Mouse (Mus musculus) left cerebral cortex, adult 11 months (tissue): ENCODE measurements around the gene Aurkb.

ENCODE experiments used
- DNase-seq: peaks from one replicate; pipeline ENCODE4 v3.0.0; 2022; ENCODE audit warnings: low spot score

The Aurkb gene

DNA sequence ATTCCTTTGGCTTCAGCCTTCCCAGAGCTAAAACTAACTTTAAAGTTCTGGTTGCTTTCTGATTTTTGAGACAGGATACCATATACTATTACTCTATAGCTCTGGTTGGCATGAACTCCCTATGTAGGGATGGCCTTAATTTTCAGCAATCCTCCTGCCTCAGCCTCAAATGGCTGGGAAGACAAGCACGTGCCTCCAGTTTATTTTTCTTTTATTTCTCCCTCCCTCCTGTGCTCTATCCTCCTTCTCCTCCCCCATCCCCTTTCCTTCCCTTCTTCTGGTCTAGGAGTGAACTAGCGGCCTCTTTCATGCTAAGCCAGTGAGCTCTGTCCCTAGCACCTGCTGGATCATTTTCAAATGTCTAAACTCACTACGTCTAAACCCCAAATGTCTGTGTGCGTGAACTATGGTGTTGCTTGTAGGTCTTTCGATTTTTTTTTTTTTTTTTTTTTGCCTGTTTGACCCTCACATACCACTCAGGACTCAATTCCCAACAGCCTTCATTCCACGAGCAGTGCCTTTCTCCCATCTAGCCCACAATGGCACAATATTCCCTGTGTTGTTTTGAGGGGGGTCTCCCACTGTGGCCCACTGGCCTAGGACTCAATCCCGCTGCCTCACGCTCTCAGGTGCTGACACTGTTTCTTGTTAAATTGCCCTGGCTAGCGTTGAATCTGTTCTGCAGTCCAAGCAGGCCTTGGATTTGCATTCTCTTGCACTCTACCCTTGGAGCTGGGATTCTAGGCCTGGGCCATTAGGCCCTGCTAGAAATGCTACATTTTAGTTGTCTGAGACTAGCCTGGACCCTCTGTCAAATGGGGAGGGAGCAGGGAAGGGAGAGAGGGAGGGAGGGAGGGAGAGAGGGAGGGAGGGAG, 19.0 kb downstream of the Aurkb start:
- no peak for DNase-seq

- DNase-seq = no peak
Observed at GRCm38 (mm10) chr11:69065394-69065925, 20.0 kb downstream of the Aurkb start.

DNA sequence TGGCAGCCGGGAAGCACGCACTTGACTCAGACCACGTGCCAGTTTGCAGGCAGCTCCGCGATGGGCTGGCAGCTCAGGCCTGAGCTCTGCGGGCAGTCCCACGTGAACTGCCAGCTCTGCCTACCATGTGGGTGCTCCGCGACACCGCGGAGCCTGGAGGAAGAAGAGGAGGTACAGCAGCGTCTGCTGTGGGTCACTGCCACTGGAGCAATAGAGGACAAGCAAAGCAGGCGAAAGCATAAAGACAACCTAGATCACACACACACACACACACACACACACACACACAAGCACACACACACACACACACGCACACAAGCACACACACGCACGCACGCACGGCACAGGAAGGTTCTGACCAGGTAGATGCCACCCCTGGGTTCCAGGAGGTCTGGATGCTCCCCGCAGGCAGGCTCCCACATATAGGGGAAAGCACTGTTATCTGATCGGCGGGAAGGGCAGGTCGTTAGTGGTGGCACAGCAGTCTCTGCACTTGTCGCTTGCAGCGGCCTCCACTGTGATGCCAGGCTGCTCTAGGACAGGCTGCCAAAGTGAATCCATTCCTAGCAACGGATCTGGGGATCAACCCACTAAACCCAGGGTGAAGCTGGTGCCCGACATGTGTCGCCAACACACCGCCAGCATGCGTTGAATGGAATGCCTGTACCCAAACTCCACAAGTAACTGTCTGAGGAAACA, 20.9 kb downstream of the Aurkb start:
- DNase-seq = no peak

DNA sequence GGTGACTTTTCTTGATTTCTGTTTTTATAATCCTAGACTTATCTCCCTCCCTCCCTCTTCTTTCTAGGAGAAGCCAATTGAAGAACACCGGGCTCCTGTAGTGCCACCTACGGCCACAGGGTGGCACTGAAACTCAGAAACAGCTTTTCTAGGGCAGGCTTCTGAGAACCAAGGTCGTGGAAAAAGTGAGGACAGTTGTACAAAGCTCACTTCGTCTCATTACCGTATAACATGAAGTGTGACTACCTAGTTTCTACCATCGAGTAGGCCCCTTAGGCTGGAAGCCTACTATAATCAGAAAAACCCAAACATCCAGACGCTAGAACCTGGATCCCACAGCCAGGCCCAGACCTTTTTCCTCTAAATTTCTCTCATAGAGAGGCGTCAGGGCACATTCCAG, 21.5 kb downstream of the Aurkb start:
- no peak for DNase-seq

DNA sequence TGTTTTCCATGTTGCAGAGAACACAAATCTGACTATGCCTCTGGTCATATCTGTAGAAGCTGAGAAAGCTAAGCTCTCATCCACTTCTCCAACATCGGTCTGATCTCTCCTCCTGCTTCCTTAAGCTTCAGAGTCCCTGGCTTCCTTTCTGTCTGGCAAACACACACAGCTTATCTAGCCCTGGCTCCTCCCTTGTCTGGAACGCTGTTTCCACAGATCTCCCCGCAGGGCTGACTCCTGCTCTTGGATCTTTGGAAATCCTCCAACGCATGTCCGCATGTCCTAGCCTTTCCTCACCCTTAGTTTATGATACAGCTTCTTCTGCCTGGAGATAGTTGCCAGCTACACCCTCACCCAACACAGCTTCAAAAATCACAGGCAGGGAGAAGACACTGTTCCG, 22.2 kb downstream of the Aurkb start:
- no peak for DNase-seq

DNA sequence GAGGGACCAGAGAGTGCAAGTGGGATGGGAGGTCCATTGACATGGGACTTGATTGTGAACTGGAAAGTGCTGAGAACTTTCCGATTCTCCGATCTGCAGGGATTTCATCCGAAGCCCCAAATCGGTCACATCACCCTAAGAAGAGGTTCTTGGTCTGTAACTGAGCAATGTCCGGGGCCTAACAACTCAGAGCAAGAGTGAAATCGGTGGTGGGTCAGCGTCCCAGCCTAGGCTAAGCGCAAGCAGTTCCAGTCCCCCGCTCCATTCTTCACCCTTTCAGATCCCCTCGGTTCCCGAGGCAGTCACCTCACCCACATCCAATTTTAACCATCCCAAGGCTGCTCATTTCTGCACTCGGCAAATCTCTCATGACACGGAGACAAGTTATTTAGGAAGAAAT, 24.6 kb downstream of the Aurkb start:
- DNase-seq = no peak

GRCm38 (mm10) chr11:69070590-69071222, 25.3 kb downstream of the Aurkb start, which contains the start of gene Tmem107:
TSS of gene Tmem107 (plus strand) at chr11:69070806.
- DNase-seq = peak; percentile 93

DNA sequence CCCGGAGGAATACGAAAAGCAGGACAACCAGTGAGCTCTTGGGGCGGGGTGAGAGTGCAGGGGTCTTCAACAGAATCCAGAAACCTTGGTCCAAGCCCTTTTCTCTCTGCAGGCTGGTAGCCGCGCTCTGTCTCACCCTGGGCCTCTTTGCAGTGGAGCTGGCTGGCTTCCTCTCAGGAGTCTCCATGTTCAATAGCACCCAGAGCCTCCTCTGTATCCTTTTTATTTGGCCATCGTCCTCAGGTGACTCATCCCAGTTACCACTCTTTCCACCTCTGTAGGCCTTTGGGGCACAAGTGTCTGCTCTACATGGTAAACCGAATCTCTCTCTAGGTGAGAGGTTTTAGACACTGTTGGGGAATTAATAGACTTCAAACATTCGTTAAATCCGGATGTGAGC, 25.8 kb downstream of the Aurkb start:
- no peak for DNase-seq

- no peak for DNase-seq
Observed at GRCm38 (mm10) chr11:69072234-69072633, 26.8 kb downstream of the Aurkb start.

DNA sequence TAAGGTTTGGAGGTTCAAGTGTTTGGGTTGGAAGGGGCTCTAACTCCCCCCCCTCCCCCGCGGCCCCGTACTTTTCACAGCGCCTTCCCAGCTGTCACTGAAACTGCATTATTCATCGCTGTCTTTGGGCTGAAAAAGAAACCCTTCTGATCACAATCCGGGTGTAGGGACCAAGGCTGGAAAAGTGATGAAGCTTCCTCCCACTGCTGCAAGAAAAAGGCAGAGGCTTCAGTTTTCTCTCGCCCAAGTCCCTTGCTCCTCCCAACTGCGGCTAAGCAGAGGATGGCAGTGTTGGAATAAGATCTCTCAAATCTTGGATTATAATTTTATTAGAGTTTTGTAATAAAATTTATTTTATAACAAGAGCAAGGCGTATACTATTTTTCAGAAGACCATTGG, 27.2 kb downstream of the Aurkb start:
- DNase-seq = no peak

GRCm38 (mm10) chr11:69073065-69073888, 27.8 kb downstream of the Aurkb start:
- peak; percentile 90 for DNase-seq

DNA sequence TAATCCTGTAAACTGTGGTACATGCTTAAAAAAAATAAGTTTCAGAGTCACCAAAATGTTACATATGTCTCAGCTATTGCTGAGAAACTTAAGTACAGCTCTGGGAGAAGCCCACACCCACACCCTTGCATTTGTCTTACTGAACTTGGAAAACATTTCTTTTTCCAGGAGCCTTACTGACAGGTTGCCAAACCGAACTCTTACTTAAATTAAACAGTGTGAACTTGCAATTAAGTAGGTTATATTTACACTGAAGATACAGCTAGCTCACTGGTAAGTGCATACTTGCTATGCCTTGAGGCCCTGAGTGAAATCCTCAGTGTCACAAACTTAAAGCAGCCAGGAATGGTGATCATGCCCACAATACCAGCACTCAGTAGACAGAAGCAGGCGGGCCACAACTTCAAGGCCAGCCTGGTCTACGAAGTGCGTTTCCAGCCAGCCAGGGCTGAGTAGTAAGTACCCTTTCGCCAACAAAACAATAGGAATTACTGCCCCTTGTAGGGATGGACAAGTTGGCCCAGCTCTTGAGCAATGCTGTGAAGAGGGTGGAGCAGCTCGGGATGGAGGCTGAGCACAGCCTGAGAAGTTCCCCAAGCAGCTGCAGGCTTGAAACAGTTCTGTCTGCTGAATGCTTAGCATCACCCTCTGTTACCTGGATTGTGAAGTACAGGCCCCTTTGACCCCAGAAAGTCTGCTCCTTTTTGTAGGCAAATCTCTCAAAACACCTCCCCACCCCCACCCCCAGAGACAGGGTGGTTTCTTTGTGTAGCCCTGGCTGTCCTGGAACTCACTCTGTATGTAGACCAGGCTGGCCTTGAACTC, 28.7 kb downstream of the Aurkb start:
- DNase-seq = no peak

GRCm38 (mm10) chr11:69074776-69075069, 29.3 kb downstream of the Aurkb start:
- no peak for DNase-seq

DNA sequence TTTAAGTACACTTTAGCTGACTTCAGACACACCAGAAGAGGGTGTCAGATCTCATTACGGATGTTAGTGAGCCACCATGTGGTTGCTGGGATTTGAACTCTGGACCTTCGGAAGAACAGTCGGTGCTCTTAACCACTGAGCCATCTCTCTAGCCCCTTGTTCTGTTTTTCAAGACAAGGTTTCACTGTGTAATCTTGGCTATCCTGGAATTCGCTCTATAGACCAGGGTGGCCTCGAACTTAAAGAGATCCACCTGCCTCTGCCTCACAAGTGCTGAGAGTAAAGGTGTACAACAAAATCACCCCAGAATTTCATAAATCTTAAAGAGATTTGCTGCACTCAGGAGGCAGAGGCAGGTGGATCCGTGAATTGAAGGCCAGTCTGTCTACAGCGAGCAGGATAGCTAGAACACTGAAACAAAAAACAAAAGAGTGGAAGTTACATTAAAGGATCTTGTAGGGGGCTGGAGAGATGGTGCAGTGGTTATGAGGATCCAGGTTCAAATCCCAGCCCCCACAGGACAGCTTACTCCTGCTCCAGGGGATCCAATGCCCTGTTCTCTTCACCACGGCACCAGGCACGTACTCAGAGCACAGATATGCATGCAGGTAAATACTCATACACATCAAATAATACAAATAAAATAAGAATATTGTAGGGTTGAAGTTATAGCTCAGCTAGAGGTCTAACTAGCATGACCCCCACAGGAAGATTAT, 30.5 kb downstream of the Aurkb start:
- no peak for DNase-seq

- no peak for DNase-seq
Observed at GRCm38 (mm10) chr11:69076572-69076971, 31.1 kb downstream of the Aurkb start.

DNA sequence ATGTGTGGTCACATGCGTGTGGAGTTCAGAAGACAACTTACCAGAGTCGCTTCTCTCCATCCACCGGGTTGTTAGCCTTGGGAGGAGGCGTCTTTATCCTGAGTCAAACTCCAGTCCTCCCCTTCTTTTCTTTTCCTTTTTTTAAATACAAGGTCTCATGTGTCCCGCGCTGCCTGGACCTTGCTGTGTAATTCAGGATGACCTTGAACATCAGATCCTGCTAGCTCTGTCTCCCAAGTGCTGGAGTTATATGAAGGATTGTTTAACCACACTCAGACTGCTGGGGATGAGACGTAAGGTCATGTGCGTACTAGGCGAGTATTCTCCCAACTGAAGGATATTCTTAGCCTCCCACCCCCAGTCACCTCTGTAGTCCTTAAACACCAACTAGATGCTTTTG, 31.9 kb downstream of the Aurkb start:
- no peak for DNase-seq

DNA sequence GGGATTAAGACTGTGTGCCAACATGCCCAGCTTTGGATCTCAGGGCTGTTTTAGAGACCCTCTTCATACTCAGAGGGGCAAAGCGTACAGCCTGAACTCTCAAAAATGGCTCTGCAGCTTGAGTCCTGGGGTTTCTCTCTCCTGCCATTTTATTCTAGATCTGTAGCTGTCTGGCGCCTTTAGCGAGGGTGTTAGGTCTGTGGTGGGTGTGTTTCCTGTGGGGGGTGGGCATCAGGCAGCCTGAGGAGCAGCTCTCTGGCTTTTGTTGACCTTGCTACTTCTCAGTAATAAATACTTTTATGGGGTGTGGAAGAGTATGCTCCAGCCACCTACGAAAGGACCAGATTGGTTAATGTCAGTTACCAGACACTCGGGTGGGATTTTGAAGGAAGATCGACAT, 32.6 kb downstream of the Aurkb start:
- no peak for DNase-seq

GRCm38 (mm10) chr11:69078805-69079438, 33.5 kb downstream of the Aurkb start:
- no peak for DNase-seq

DNA sequence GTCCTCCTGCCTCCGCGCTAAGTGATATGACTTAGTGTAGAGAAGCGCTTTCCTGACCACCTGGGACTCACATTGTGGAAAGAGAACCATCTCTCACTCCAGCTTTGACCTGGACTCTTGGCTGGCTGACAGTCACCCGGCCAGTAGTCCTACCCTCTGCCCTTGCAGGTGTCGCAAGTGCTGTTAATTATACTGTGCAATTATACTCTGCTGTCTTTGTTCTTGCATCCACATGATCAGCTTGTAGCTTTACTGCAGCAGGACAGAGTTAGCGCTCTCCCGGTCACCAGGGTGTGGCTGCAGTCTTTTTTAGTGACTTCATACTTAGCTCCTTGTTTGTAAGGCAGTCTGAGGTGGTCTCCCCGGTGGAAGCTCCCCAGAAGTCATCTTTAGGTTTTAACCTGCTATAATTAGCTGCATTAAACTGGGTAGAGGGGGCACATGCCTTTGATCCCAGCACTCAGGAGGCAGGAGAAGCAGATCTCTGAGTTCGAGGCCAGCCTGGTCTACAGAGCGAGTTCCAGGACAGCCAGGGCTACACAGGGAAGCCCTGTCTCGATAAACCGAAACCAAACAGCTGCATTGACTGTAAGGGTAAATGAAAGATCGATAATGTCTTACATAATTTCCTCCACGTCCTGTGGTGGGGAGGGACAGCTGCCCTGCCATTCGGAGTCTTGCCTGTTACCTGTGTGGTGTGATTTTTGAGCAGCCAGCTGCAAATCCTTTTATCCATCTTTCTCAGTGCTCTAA, 34.8 kb downstream of the Aurkb start:
- no peak for DNase-seq
